Mouse (Mus musculus): ENCODE results near the gene Cd2bp2. TPM values are rescaled to one million over a fixed set of nuclear protein-coding genes. Genes with fewer than 3 reads are reported as not detected.
A peak's percentile ranks its signal among the peaks of the same experiment; 100 is the strongest.

The Cd2bp2 gene
- total RNA-seq (2021): 10 to 100 TPM; 36.7 to 41.1 TPM
- long read RNA-seq, experiment 1, transcript Cd2bp2-202 (7 exons, 3,284 nt): major isoform, 24 of 46 reads
- long read RNA-seq, experiment 1, partial matches to known transcripts: 5 of 46 reads
- long read RNA-seq, experiment 1, other reads (novel, unspliced or antisense): 17 of 46 reads
- long read RNA-seq, experiment 2, transcript Cd2bp2-202 (7 exons, 3,284 nt): major isoform, 21 of 43 reads
- long read RNA-seq, experiment 2, partial matches to known transcripts: 6 of 43 reads
- long read RNA-seq, experiment 2, other reads (novel, unspliced or antisense): 14 of 43 reads

DNA sequence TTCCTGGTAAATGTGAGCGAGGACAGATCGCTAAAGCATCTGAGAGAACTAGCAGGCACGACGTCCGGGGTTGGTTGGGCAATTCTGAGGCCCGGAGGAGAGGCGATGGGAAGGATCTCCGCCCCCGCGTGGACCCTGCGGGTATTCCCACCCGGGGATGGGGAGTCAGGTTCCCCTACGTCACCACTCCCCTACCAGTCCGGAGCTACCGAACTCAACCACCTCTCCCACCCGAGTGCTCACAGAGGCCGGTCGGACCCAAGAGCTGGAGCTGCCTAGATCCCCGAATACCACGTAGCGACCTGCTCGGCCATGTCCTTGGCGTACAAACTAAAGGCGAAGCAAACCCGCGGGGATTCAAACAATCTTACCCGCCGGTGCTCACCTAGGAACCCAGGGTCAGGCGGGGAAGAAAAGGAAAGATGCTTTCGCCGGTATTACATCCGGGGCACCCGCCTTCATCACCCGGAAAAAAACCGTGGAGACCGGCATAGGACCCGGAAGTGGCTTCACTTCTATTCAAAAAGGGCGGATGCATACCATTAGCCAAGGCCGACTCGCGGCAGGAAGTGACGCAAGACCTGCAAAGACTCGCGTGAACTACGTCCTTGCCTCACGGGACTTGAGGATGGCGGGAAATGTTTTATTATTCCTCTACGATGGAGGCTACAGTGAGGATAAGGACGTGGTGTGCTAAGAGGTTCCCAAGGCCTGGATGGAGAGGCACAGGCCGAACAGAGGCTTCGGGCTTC, at the start of gene Cd2bp2:
TSS of gene Cd2bp2 (minus strand) at position 507 of the 752 bp plus-strand sequence.
- DNase-seq: peak; percentile 91

- peak; percentile 65 for DNase-seq
Measured at GRCm38 (mm10) chr7:127244658-127245510, 49.0 kb upstream of the Cd2bp2 start.

DNA sequence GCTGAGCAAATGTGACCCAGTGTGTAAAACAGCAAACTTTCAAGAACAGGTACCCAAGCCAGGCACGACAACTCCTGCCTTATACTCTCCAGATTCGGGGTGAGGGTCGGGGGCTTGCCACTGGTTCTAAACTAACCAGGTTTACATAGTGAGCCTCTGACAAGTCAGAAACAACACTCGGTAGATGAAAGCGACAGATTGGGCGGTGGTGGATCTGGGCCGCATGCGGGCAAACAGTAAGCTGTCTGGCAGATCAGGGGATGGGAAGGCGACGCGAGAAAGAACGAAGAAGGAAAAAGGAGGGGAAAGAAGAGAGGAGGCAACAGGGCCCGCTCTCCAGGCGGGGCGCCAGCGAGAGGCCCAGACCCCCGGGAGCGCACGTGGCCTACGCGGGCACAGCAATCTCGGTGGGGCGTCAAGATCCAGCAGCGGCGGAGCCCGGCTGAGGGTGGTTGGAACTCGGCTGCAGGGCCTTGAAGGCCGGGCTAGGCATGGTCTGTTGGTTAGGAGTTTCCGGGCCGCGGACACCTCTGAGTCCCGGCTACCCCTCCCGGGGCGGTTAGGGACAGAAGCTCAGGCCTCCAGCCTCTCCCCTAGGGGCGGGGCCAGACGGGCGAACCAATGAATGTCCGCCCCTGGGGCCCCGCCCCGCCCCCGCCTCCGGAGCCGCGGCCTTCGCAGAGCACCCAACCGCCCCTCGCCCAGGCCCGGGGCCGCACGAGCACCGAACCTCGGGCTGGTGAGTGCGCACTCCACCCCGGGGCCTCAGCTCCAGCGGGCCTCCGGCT, 48.2 kb upstream of the Cd2bp2 start, which contains the start of gene Zfp771:
TSS of gene Zfp771 (plus strand) at position 405 of the 788 bp plus-strand sequence.
- DNase-seq: peak; percentile 98

DNA sequence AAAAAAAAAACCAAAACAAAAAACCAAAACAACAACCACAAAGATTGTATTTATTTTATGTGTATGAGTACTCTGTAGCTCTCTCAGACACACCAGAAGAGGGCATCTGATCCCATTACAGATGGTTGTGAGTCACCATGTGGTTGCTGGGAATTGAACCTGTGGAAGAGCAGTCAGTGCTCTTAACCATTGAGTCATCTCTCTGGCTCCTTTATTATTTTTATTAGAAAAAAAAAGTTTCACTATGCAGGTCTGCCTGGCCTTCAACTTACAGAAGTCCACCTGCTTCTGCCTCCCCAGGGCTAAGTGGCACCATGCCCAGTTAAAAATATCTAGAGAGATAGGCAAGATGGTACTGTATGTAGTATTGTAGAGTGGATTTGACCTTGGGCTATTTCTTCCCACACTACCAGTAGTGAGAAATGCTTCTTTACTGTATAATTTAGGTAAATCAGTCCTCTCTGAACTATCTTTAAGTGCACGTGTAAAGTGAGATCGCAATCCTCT, 47.6 kb upstream of the Cd2bp2 start:
- no peak for DNase-seq

GRCm38 (mm10) chr7:127234777-127235176, 38.9 kb upstream of the Cd2bp2 start:
- no peak for DNase-seq

- DNase-seq: no peak
Measured at GRCm38 (mm10) chr7:127233765-127234164, 37.9 kb upstream of the Cd2bp2 start.

DNA sequence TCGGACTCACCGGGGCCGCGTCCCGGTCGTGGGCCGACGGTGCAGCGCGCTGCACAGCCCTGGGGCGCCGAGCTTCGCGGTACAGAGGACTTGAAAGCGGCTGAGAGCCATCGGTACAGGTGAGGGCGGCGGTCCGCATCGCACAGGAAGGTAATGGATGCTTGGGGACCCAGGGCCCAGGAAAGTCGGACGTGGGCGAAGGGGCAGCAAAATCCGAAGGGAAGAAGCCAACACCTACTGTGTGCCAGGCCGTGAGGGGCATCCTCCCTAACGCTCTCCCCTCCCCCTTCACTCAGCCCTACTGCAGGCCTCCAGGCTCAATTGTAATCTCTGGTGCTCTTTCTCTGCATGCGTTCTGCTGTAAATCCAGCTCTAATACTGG, 37.5 kb upstream of the Cd2bp2 start:
- no peak for DNase-seq

DNA sequence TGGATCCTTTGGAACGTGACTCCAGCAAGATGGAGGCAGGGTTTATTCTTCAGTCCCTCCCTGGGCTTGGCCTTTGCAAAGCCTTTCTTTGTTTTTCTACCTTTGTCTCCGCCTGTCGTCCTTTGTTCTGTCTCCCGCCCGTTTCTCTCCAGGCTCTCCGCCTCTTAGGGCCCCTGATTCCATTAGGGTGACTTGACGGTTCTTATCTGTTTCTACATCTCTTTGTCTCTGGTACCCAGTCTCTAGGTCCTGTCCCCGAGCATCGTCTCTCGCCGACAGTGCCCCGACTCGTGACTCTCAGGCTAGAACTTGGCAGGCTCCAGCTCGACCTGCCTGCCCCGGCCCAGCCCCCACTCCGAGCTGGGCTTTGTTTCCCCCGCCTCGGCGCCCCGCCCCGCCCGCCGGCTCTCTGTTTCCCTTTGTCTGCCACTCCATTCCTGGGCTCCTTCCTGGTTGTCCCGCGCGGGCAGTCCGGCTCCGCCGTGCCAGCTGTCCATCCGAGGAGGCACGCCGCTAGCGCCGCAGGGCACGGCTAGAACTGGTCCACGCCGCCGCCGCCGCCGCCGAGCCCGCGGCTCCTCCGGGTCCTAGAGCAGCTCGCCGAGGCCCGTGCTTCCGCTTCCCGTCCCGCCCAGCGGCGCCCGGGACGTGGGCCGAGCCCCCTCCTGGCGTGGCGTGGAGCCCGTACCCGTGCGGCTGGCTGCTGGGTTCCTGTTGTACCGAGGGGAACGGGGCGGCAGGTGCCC, 36.9 kb upstream of the Cd2bp2 start, which contains the start of the genes Zfp553 and Sept1:
TSS of gene Zfp553 (plus strand) at position 440 of the 746 bp plus-strand sequence.
TSS of gene Sept1 (minus strand) at position 509 of the 746 bp plus-strand sequence.
- DNase-seq: peak; percentile 85

DNA sequence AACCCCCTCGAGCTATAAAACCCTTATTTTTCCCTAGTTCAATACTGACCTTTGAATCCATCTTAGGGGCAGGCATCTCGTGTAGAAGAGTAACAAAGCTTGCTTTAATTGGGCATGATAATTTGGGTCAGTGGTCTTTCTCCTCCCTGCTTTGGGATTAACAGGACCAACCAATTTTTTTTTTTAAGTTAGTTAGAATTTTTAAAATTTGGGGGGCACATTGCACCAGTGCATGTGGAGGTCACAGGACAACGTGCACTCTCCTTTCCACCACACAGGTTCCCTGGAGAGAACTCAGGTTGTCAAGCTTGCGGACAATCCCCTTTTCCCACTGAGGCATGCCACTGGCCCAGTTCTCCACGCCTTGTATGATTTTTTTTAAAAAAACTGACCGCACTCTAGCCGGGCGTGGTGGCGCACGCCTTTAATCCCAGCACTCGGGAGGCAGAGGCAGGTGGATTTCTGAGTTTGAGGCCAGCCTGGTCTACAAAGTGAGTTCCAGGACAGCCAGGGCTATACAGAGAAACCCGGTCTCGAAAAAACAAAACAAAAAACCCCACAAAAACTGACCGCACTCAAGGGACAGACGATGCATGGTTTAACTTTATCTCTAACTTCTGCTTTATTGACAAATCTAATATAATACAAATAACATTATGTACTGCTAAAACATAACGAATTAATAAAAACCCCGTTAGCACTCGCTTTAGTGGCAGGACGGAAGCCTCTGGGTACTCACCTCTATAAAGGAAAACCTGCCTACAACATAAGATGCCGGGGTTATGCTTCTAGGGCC, 36.2 kb upstream of the Cd2bp2 start:
- DNase-seq: no peak

DNA sequence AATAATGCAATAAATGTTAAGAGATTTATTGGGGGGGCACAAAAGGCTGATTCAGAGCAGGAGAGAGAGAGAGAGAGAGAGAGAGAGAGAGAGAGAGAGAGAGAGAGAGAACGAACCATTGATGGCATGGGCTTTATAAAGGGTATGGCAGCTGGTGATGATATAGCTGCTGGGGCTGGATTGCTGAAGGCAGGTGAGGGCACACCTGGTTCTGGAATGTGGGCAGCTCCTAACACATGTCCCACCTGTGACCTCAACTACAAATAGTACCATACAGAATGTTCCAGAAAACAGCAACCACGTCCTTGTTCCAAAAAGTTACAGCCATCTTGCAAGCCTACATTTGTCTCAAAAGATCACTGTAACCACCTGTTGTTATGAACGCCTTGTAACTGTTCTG, 35.5 kb upstream of the Cd2bp2 start:
- DNase-seq: no peak

GRCm38 (mm10) chr7:127228615-127229303, 32.9 kb upstream of the Cd2bp2 start:
- peak; percentile 87 for DNase-seq

DNA sequence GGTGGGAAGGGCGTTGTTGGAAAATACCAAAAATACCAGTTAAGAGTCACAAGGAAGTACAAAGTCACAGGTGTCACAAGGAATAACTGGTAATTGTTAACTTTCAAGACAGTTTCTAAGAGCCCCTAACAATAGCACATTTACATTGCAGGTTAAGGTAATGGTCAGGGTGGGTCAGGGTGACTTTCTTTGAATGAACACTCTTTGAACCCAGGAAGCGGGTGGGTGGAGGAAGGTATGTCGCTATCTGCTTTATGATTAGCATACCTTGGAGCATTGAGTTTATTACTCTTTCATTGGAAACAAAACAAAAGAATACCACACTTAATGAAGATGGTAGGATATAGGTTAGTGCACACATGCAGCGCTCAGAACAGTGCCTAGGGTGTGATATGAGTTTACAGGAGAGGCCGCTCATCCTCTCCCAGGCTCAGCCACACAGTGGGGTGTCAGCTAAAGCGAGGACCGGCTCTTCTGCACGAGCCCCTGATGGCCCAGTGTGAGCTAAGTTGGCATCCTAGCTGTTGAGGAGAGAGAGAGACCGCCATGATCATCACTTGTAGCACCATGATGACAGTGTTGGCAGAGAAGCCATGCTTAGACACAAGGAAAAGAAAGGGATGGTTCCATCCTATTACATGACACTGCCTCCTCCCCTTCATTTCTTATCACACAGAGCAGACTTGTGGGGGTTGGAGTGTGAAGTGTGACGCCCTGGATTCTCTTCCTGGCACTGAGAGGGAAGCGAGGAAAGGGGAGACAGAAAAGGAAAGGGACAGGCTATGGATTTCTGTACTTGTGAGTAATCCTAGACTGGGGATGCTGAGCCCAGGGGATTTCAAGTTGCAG, 29.5 kb upstream of the Cd2bp2 start:
- no peak for DNase-seq

- DNase-seq: no peak
Measured at GRCm38 (mm10) chr7:127224616-127225015, 28.8 kb upstream of the Cd2bp2 start.

DNA sequence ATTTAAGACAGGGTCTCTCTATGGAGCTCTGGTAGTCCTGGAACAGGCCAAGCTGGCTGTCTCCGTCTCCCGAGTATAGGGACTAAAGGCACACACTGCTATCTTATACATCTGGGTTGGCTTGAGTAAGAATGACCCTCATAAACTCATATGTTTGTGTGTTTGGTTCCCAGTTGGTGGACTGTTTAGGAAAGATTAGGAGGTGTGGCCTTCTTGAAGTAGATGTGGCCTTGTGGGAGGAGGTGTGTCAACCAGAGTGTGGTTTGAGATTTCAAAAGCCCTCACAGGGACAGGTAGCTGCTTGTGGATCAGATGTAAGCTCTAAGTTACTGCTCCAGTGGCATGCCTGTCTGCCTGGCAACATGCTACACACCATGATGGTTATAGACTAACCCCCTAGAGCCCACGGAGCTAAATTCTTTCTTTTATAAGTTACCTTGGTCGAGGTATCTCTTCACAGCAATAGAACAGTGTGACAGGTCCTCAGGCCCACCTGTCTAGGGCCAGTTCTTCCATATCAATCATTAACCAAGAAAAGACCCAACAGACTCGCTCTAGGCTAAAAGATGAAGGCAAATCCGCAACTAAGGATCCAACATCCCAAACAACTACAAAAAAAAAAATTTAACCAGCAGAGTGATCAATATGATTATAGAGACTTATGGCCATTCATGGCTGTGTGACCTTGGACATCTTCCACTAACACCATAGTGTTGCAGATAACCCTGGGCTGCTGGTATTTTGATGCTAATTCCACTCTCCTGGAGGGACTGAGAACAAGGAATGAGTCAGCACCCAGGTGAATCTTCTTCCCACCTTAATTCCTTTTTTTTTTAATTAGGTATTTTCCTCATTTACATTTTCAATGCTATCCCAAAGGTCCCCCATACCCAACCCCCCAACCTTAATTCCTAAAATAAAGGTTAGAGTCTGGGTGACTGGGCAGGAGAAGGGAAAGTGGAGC, 27.9 kb upstream of the Cd2bp2 start:
- no peak for DNase-seq

DNA sequence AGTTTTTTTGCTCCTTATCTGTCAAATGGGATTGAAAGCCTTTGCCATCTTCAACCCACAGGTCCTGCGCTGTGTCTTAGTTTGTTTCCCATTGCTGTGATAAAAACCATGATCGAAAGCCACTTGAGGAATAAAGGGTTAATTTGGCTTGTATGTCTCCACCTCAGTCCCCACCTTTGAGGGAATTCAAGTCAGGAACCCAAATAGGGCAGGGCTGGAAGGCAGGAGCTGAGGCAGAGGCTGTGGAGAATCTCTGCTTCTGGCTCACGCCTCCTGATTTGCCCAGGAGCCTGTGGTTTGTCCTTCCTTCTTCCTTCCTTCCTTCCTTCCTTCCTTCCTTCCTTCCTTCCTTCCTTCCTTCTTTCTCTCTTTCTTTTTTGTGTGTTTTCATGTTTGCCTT, 27.3 kb upstream of the Cd2bp2 start:
- no peak for DNase-seq

GRCm38 (mm10) chr7:127220440-127220839, 24.6 kb upstream of the Cd2bp2 start:
- no peak for DNase-seq

GRCm38 (mm10) chr7:127218670-127219069, 22.8 kb upstream of the Cd2bp2 start:
- no peak for DNase-seq

All from gastrocnemius, postnatal 10 days (tissue).